Mouse (Mus musculus) CD4-positive helper T cell, adult 2 months (primary cell): ENCODE results near the gene Lrrc26.

Experiments
- DNase-seq: peaks from one replicate; pipeline ENCODE4 v3.0.0-alpha.2; 2012; ENCODE audit warnings: low read depth, missing footprints, low spot score

Lrrc26 gene

GRCm38 (mm10) chr2:25293706-25294105 is 4.0 kb downstream of the Lrrc26 start:
- no peak for DNase-seq

- DNase-seq: no peak
Observed at GRCm38 (mm10) chr2:25297093-25297492, 7.4 kb downstream of the Lrrc26 start.

GRCm38 (mm10) chr2:25298046-25298445 is 8.3 kb downstream of the Lrrc26 start:
- no peak for DNase-seq

GRCm38 (mm10) chr2:25303452-25303851 is 13.7 kb downstream of the Lrrc26 start:
- DNase-seq: no peak

- DNase-seq: no peak
Observed at GRCm38 (mm10) chr2:25303931-25304656, 14.4 kb downstream of the Lrrc26 start.

GRCm38 (mm10) chr2:25304657-25305541 is 15.2 kb downstream of the Lrrc26 start:
- peak; percentile 54 for DNase-seq

DNA sequence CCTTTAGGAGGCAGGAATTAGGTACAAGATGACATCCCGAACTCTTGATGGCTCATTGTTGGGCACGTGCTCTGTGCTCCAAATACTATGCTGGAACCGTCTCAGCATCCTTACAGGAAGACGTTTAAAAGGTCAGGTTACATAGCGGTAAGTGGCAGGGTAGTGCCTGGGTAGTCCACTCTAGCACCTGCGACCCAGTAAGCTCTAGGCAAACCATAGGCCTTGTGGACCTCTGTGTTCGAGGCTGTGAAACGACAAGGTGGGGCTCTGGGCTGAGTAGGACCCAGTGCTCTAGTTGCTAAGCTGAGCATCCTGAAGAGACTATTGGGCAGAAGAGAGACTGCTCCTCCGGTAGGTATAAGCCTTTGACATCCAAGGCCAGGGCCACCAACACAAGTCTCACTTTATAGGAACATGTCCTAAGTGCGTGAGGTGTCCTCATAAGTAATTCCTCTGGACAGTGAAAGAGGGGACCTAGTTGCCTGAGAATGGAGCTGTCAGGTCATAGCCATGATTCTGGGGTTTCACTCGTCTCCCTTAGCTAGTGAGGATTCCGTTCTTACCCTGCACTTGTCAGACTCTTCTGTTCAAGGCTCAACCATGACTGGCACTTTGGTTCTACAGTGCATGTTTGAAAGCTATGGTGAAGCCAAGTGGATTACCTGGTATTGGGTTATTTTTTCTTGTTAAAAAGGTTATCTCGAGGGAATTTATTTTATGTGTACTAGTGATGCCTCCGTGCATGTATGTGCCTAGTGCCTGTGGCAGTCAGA is 16.1 kb downstream of the Lrrc26 start:
- no peak for DNase-seq

DNA sequence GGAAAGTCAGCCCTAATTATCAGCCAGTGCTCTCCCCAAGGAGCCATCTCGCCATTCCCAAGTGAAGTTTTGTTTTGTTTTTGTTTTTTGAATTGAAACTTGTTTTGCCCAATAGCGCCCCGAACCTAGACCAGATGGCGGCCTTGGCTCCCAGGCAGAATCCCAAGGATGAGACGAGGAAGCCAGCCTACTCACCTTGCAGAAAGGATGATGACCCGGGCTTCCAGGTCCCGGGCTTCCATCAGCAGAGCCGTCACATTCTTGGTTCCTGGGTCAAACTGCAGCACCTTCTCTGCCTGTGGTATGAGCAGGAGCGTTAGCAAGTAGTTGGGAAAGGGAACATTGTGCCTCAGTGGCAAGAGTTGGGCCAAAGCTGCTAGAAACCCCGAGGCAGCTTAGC is 20.5 kb downstream of the Lrrc26 start:
- no peak for DNase-seq

- DNase-seq: no peak
Observed at GRCm38 (mm10) chr2:25310969-25311368, 21.3 kb downstream of the Lrrc26 start.

- no peak for DNase-seq
Observed at GRCm38 (mm10) chr2:25311491-25311891, 21.8 kb downstream of the Lrrc26 start.

DNA sequence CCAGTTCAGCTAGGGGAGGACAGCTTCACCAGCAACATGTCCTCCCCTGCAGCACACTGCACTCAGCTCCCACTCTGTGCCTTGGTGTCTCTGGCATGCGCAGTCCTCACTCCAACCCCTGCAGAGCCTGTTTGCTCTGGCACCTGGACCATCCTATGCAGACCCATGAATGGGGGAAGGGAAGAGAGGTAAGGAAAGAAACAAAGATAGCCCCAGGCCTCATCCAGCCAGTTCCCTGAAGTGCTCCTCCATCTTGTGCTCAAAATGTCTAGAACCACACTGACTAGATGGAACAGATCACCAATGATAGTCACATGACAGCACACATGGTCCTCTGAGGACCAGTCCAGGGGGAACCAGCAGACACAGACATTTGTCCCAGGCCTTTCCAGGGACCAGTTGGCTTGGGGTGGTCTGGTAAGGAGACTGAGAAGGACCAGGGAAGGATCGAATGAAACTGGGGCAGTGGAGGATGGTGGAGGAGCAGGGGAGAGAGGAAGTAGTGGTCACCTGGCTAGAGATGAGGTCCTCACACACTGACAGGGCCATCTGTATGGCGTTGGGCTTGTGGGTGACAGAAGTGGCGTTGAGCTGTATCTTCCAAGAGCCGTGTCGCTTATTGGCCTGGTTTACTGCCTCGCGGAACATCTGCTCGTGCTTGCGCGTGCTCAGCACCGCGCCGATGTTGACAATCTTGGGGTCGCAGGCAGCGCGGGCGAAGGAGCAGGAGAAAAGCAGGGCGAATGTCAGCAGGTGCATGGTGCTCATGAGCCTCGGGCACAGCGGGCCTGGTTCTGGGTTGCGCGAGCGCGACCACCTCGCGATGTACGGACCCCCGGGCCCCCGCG is 28.6 kb downstream of the Lrrc26 start:
- no peak for DNase-seq

DNA sequence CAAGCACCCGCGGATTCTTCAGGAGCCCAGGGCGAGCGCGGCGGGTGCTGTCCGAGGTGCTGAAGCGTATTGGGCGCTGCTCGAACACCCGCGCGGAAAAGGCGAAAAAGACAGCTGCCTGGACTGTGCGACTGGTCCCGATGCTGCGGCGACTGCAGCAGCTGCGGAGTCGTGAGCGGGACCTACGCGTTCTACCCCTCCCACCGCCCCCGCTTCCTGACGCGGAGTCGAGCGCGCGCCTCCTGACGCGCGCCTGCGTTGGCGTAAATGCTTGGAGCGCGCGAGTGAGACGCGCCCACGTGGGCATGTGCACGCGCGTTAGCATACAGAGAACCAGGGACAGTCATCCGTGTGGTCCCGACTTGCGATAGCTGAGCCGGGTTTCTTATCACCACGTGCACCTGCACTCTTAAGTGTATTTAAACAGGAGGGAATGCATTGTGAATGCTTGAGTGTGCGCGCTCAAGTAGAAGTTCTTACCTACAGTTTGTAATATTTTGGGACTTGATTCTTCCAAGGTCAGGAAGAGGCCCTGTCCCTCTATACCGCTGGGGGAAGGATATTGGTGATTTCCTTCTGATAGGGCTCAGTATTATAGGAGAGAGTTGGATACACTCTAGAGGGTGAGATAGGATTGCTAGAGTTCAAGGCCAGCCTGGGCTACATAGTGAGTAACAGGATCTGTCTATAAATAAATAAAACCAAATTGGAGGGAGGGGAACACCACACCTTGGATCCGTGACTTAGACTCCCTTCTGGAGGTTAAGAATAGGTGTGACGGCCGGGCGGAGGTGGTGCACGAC is 29.5 kb downstream of the Lrrc26 start, which contains the start of gene Grin1:
Gene Grin1 (minus strand): TSS at position 217 of the 803 bp plus-strand sequence.
- peak; percentile 84 for DNase-seq

DNA sequence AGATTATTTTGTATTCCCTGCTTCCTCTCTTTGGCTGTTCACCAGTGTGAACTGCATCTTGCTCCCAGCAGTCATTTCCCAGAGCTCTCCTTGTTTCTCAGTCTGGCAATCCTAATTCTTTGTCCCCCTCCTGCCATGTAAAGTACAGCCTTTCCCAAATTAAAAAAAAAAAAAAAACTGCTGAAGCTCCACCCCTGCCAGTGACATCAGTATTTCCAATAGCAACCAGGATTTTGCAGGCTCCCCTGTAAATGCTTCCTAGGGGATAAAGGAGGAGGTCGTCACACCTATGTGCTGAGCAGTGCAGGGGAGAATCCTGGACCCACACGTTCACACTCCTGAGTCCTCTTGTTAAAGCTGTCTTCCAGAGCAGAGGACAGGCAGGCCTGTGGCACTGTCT is 30.4 kb downstream of the Lrrc26 start:
- DNase-seq: no peak

DNA sequence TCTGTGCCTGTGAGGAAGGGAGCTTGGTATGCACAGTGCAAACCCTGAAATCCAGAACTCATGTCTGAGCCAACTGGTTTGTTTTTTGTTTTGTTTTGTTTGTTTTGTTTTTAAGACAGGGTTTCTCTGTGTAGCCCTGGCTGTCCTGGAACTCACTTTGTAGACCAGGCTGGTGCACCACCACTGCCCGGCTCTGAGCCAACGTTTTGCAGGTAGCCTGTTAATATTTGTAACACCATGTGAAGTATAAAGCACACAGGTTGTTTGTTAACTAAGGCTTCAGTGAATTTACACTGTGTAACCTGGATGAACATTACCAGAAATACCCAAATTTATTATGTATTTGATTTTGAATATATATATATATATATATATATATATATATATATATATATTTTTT is 36.3 kb downstream of the Lrrc26 start:
- DNase-seq: no peak

- DNase-seq: peak; percentile 25
Observed at GRCm38 (mm10) chr2:25328440-25328839, 38.7 kb downstream of the Lrrc26 start.

GRCm38 (mm10) chr2:25331470-25331869 is 41.8 kb downstream of the Lrrc26 start:
- no peak for DNase-seq

- peak; percentile 99 for DNase-seq
Observed at GRCm38 (mm10) chr2:25332286-25333160, 42.8 kb downstream of the Lrrc26 start, which contains the start of gene Man1b1. Gene Man1b1 (plus strand): TSS chr2:25332338.

GRCm38 (mm10) chr2:25333569-25333968 is 43.9 kb downstream of the Lrrc26 start:
- DNase-seq: no peak

DNA sequence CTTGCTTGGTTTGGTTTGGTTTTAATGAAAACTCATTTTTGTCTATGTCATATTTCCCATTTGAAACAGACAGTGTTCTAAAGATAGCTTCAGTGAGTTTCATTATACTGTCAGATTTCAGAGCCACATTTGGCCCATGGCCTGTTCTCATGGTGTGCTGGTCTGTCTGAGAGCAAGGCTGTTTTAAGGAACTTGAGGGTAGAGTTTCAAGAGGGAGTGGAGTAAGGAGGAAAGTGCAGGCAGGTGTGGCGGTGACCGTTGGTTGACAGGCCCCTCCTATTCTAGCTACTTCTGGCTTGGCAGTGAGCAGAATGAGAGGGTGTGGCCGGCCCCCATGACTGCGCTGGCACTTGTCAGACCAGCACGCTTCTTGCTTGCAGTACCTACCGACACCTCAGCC is 48.6 kb downstream of the Lrrc26 start:
- DNase-seq: no peak
